Mouse (Mus musculus): ENCODE measurements around the gene Prr14l.
"Not testable (repeated sequence)": the region's sequence is repeated elsewhere in the genome, so short reads cannot be mapped to it uniquely, and the experiment has no call there.

Gene Prr14l

DNA sequence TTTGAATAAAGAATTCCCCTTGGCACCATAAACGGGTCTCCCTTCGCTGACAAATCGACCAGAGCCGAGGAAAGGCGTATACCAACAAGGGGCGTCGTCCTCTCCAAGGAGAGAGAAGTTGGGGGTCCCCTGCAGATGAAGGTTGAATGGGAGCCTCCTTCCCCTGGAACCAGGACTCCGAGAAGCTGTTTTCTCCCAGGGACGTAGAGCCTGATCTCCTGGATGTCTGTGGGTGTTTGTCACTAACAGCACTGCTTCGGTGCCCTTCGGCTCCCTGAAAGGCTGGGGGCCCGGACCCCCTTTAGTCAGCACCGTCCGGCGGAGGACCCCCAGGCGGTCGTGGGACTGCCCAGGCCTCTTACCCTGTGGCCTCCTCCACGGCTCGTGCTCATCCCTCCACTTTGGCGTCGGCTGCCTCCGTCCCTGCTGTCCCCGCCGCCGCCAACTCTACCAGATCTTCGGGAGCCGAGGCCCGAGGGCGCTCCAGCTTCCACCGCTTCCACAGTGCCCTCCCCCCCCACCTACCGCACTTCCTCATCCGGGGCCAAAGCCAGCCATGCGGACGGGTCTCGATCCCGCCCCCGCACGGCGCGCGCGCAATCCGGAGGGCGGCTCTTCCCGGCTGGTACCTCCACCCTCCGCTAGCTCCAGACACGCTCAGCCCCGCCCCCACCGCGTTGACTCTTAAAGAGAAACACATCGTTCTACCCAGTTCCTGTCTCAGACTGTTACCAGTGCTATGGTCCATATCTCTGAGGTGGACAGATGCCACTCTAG, at the start of gene Prr14l:
Gene Prr14l (minus strand): TSS at position 526 of the 777 bp plus-strand sequence.
- DNase-seq (ENCODE audit: low spot score): peak; percentile 99

DNA sequence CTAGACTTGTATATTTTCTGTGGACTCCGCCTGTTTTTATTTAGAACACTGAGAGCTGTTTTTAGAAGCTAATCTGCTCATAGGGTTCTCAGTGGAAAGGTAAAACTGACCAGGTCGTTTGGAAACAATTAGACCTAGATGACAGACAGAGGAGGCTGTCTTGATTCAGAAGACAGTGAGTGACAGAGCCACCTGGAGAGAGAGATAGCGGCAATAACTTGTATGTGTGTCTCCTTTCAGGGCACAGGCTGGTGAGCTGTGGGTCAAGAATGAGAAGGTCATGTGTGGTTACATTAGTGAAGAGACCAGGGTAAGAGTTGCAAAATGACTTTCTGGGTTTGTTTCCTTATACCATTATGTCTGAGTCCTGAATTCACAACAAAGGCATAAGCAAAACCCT, 32.7 kb upstream of the Prr14l start:
- no peak for DNase-seq (ENCODE audit: low spot score)

GRCm38 (mm10) chr5:32872346-32872745, 18.3 kb upstream of the Prr14l start:
- no peak for DNase-seq (ENCODE audit: low spot score)

- no peak for DNase-seq (ENCODE audit: low spot score)
Measured at GRCm38 (mm10) chr5:32869389-32870024, 15.5 kb upstream of the Prr14l start.

DNA sequence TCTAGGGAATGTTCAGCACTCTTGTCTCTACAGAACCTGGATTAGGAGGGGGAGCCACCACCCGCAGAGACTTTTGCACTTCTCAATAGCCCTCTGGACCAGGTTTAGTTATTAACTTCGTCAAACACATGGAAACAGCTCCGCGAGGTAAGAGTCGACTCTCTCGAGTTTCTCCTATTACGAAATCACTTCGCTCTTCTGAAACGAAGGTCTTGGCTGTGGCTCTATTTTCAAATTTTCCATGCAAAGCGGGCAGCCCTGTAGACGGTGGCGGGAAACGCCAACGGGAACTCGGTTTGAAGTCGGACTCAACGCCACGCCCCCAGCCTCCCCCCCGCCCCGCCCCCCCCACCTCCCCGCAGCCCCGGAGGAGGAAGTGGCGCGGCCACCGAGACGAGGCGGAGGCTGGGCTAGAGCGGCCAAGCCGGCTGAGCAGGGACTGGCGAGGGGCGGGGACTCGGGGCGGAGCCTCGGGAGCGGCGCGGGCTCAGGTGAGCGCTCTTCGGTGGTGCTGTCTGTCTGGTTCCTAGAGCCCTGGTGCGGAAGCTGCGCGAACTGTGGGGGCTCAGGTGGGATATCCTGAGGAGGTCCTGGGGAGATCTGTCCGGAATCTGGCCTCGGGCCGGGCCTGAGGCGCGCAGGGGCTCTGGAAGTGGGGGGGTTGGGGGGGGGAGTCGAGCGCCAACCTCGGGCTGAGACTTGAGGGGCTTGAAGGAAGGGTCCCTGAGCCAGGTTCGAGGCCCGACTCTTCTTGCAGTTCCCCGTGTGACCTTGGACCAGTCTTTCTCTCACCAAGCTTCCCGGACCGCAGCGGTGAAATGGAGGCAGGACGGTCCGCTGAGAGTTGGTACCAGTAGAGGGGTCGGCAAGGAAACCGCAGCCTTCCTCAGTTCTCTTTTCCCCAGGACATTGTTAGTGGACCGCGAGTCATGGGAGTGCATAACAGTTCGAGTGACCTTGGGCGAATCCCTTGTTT, 9.5 kb upstream of the Prr14l start, which contains the start of gene Depdc5:
Gene Depdc5 (plus strand): TSS at position 449 of the 976 bp plus-strand sequence.
- peak; percentile 39 for DNase-seq (ENCODE audit: low spot score)

- DNase-seq (ENCODE audit: low spot score): no peak
Measured at GRCm38 (mm10) chr5:32862469-32863132, 8.5 kb upstream of the Prr14l start.

- DNase-seq (ENCODE audit: low spot score): no peak
Measured at GRCm38 (mm10) chr5:32861082-32861481, 7.0 kb upstream of the Prr14l start.

- DNase-seq (ENCODE audit: low spot score): peak; percentile 31
Measured at GRCm38 (mm10) chr5:32857781-32858220, 3.7 kb upstream of the Prr14l start.

DNA sequence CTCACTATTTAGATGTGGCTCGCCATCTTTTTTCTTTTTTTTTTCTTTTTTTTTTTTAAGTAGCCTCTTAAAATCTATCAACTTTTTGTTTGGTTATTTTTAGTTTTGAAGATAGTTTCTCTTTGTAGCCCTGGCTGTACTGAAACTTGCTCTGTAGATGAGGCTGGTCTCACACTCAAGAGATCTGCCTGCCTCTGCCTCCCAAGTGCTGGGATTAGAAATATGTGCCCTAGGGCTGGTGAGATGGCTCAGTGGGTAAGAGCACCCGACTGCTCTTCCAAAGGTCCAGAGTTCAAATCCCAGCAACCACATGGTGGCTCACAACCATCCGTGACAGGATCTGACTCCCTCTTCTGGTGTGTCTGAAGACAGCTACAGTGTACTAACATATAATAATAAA, 1.2 kb upstream of the Prr14l start:
- DNase-seq (ENCODE audit: low spot score): not testable (repeated sequence)

GRCm38 (mm10) chr5:32854818-32855217, 762 bp upstream of the Prr14l start:
- DNase-seq (ENCODE audit: low spot score): no peak

DNA sequence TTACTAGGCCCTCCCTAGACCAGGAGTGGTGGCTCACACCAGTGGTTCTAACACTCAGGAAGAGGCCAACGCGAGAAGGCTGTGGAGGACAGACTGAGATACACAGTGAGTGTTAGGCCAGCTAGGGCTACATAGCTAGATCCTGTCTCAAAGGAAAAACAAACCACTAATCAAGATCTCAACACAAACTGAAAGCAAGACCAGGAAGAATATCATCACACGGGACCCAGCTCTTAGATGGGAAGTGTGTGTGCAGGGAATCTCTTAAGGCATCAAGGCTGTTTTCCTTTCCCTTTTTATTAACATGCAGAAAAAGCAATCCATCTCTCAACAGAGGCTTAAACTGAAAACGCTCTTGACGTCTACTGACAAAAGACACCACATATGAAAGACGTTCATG, 2.0 kb downstream of the Prr14l start:
- no peak for DNase-seq (ENCODE audit: low spot score)

- DNase-seq (ENCODE audit: low spot score): not testable (repeated sequence)
Measured at GRCm38 (mm10) chr5:32849580-32849979, 4.5 kb downstream of the Prr14l start.

DNA sequence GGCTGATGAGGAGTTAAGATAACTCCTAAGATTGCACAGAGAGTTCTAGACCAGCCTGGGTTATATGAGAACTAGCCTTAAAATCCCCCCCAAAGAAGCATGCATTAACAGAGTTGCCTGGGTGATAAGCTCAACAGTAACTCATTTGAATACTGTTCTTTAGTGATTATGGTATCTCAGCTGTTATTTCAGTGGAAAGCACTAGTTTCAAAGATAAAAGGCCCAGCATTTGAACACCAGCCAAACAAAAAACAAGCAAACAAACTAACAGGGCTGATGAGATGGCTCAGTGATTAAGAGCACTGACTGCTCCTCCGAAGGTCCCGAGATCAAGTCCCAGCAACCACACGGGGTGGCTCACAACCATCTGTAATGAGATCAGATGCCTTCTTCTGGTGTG, 4.9 kb downstream of the Prr14l start:
- DNase-seq (ENCODE audit: low spot score): no peak

- DNase-seq (ENCODE audit: low spot score): no peak
Measured at GRCm38 (mm10) chr5:32840029-32840428, 14.0 kb downstream of the Prr14l start.

DNA sequence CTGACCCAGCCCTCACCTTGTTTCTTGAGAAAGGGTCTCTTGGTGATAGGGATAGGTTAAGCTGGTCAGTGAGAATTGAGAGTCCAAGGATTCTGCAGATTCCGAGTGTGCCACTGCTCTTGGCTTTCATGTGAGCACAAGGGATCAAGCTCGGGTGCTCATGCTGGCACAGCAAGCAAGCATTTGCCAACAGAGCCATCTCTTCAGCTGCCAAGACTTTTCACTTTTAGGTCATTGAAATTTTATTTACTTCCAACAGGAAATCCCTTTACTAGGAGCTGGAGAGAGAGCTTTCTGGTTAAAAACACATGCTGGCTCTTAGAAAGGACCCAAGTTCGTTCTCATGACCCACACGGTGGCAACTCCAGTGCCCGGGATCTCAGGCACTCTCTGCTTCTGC, 17.1 kb downstream of the Prr14l start:
- DNase-seq (ENCODE audit: low spot score): no peak

DNA sequence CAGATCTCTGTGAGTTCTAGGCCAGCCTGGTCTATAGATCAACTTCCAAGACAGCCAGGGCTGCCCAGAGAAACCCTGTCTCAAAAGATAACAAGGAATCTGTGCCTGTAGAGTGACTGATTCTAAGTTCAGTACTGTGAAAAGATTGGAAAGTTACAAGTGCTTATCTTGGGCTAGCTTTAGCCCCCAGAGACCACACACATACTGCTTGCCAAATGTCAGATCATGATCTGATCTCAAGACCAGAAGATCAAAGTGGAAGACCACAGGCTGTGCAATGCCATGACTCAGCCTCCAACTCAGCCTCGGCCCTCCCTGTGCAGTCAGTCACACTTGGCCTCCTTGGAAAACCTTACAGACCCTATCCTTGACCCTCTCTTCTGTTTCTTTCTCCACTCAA, 19.6 kb downstream of the Prr14l start:
- no peak for DNase-seq (ENCODE audit: low spot score)

DNA sequence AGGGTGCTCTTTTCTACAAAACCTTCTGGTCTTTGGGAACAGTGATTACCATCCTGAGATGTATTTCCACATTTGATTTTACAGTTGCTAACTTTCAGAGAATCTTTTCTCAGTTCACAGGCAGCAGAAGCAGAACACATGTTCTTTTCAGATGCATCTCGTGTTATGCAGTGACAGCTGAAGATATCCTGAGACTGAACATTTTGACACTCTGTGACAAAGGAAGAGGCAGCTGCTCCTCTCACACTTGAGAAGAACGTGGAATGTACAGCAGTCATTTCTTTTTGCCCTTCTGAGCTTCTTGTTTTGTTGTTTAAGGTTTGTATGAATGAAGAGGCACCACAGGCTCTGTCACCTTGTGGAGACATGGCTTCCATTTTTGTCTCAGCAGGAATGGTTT, 24.0 kb downstream of the Prr14l start:
- peak; percentile 10 for DNase-seq (ENCODE audit: low spot score)

DNA sequence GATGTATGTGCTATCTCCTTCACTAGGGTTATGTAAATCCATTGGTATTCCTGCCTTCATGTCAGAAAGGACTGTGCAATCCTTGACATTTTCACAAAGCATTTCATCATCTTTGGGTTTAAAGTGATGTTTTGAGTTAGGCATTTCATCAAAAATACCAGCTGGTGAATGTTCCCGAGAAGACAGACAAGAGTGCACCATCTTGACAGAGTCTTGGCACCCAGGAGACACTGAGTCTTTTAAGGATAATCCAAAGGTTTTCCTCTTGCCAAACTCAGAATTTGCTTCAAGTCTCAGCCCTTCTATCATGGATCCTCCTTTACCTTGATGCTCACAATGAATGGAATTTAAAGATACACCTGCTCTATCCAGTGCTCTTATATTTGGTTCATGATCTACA, 25.3 kb downstream of the Prr14l start:
- peak; percentile 12 for DNase-seq (ENCODE audit: low spot score)

- no peak for DNase-seq (ENCODE audit: low spot score)
Measured at GRCm38 (mm10) chr5:32827009-32827408, 27.0 kb downstream of the Prr14l start, which contains the start of gene Gm20671. Gene Gm20671 (minus strand): TSS chr5:32827109.

DNA sequence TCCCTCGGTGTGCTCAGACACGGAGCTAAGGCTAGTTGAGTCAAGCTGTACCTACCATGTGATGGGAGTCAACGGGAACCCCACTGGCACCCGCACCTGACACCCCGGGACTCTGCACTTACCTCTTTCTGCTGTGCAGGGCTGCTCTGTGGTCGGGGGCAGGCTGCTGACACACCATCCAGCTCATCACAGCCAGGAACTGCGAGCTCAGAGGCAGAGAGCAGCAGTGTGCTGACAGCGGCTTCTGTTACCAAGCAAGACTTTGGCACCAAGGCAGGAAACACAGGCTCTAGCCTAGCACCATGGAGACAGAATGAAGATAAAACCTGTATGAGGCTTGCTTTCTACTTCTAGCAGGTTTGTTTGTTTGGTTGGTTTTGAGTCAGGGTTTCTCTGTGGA, 33.6 kb downstream of the Prr14l start:
- DNase-seq (ENCODE audit: low spot score): peak; percentile 10

DNA sequence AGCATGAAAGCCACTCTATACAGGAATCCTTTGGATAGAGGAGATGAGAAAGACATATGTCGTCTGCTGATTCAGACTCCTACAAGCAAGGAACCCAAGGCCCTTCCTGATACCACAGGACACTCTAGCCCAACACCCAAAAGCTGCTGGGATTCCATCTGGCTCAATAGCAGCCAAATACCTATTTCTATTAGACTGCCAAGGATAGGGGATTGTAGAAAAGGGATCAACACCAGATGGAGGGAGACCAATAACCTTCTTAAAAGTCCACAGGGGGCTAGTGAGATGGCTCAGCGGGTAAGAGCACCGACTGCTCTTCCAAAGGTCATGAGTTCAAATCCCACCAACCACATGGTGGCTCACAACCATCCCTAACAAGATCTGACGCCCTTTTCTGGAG, 38.7 kb downstream of the Prr14l start:
- DNase-seq (ENCODE audit: low spot score): no peak

DNA sequence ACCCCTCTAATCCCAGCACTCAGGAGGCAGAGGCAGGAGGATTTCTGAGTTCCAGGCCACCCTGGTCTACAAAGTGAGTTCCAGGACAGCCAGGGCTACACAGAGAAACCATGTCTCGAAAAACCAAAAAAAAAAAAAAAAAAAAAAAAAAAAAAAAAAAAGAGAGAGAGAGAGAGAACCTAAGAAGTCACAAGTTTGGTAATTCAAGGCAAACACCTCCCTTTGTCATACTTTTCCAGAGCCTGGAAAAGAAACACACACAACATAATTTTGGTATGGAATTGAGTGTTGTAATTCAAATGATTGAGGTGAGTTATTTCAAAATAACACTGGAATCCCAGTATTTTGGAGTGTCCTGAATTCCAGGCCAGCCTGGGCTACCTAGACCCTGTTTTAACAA, 67.6 kb downstream of the Prr14l start:
- not testable (repeated sequence) for DNase-seq (ENCODE audit: low spot score)

All from layer of hippocampus, adult 9-10 months (tissue).